Mouse (Mus musculus): ENCODE data around the gene Ctdsp1. TPM values are rescaled to one million over a fixed set of nuclear protein-coding genes. Genes with fewer than 3 reads are reported as not detected.

The Ctdsp1 gene
- polyA plus RNA-seq, 2 experiments, result 36.0 to 37.6 TPM

GRCm38 (mm10) chr1:74367886-74368645 lies 23.2 kb upstream of the Ctdsp1 start:
- DNase-seq (ENCODE audit: low read depth in 3 of 3, low spot score in 3 of 3) (peak in 1 of 3 experiments; percentile 43), ATAC-seq (ENCODE audit: insufficient read depth) (peak; percentile 77)
- Histone ChIP-seq H3K4me1 (replicated peaks; ENCODE audit: control insufficient read depth in 2 of 2, insufficient read depth in 2 of 2, low read length in 1 of 2) (peaks cover 0 to 9% of the 10 kb centered on the region in 2 experiments; a peak in 3 of 4 replicates), H3K27ac (no peak overlapping the region), H3K27me3 (ENCODE audit: control insufficient read depth, insufficient read depth, low read length) (no peaks in the 10 kb centered on the region), H3K4me2 (ENCODE audit: low read depth) (peak overlapping the region; percentile 67), H3K9ac (replicated peaks) (no peak overlapping the region), H3K4me3 (ENCODE audit: insufficient read depth in 1 of 2, low read depth in 2 of 2, low read length in 2 of 2) (peak overlapping the region; percentile 32 to 33), H3K36me3 (replicated peaks; ENCODE audit: control insufficient read depth, insufficient read depth, low read depth) (no peaks in the 10 kb centered on the region), H3K9me3 (ENCODE audit: control insufficient read depth, low read length) (no peaks in the 10 kb centered on the region)
- TF ChIP-seq CTCF (IDR thresholded peaks at IDR 0.05; ENCODE audit: low read depth), result peak; percentile 39
- TF ChIP-seq EP300 (IDR thresholded peaks at IDR 0.05; ENCODE audit: low read depth), result no peak
- 7% methylated on average over 34 of the region's 34 CpGs for WGBS (ENCODE audit: insufficient replicate concordance)

DNA sequence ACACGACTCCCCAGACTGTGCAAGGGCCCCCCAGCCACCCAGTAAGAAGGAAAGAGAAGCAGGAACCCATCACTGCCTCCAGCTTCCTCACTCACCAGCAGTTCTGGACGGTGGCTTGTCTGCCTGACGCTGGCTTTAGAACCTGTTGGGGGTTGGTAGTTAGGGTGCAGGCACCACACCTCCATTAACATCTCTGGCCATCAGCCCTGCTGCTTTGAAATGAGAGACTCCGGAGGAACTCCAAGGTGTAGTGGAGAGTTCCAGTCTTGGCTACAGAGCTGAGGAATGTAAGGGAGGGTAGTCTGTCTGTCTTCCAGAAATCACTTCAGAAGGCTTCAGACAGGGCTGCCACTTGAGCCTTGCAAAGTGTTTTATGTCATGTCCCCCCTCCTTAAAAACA lies 21.3 kb upstream of the Ctdsp1 start:
- TF ChIP-seq EP300 (IDR thresholded peaks at IDR 0.05; ENCODE audit: low read depth), result no peak
- no peak for TF ChIP-seq CTCF (IDR thresholded peaks at IDR 0.05; ENCODE audit: low read depth)
- Histone ChIP-seq H3K4me2 (ENCODE audit: low read depth) (no peak overlapping the region), H3K4me3 (ENCODE audit: insufficient read depth in 1 of 2, low read depth in 2 of 2, low read length in 2 of 2) (no peak overlapping the region), H3K9me3 (ENCODE audit: control insufficient read depth, low read length) (no peaks in the 10 kb centered on the region), H3K9ac (replicated peaks) (no peak overlapping the region), H3K4me1 (replicated peaks; ENCODE audit: control insufficient read depth in 2 of 2, insufficient read depth in 2 of 2, low read length in 1 of 2) (peaks cover 0 to 10% of the 10 kb centered on the region in 2 experiments; a peak in 2 of 4 replicates), H3K27ac (no peak overlapping the region), H3K36me3 (replicated peaks; ENCODE audit: control insufficient read depth, insufficient read depth, low read depth) (no peaks in the 10 kb centered on the region), H3K27me3 (ENCODE audit: control insufficient read depth, insufficient read depth, low read length) (no peaks in the 10 kb centered on the region)
- DNase-seq (ENCODE audit: low read depth in 3 of 3, low spot score in 3 of 3), result no peak
- no peak for ATAC-seq (ENCODE audit: insufficient read depth)
- WGBS (ENCODE audit: insufficient replicate concordance), result 24% methylated on average over 4 of the region's 4 CpGs

- H3K27me3 ChIP-seq (ENCODE audit: control insufficient read depth, insufficient read depth, low read length), result no peaks in the 10 kb centered on the region
- TF ChIP-seq CTCF (IDR thresholded peaks at IDR 0.05; ENCODE audit: low read depth), result no peak
- no peak for TF ChIP-seq EP300 (IDR thresholded peaks at IDR 0.05; ENCODE audit: low read depth)
- H3K4me2 ChIP-seq (ENCODE audit: low read depth), result no peak overlapping the region
- ATAC-seq (ENCODE audit: insufficient read depth) (no peak), DNase-seq (ENCODE audit: low read depth in 3 of 3, low spot score in 3 of 3) (no peak)
- H3K27ac ChIP-seq, result no peak overlapping the region
- H3K9me3 ChIP-seq (ENCODE audit: control insufficient read depth, low read length), result no peaks in the 10 kb centered on the region
- peaks cover 0 to 9% of the 10 kb centered on the region in 2 experiments; a peak in 2 of 4 replicates for H3K4me1 ChIP-seq (replicated peaks; ENCODE audit: control insufficient read depth in 2 of 2, insufficient read depth in 2 of 2, low read length in 1 of 2)
- H3K9ac ChIP-seq (replicated peaks), result no peak overlapping the region
- H3K36me3 ChIP-seq (replicated peaks; ENCODE audit: control insufficient read depth, insufficient read depth, low read depth), result no peaks in the 10 kb centered on the region
- WGBS (ENCODE audit: insufficient replicate concordance), result 8% methylated on average over 4 of the region's 4 CpGs
- H3K4me3 ChIP-seq (ENCODE audit: insufficient read depth in 1 of 2, low read depth in 2 of 2, low read length in 2 of 2), result no peak overlapping the region
Observed at GRCm38 (mm10) chr1:74373372-74373771, 17.9 kb upstream of the Ctdsp1 start.

GRCm38 (mm10) chr1:74374980-74375379 lies 16.3 kb upstream of the Ctdsp1 start, which contains the start of gene Slc11a1:
Gene Slc11a1 (plus strand): TSS chr1:74375195.
- Histone ChIP-seq H3K9ac (replicated peaks) (no peak within 1 kb of the TSS), H3K27ac (no peak within 1 kb of the TSS), H3K4me2 (ENCODE audit: low read depth) (no peak within 1 kb of the TSS), H3K9me3 (ENCODE audit: control insufficient read depth, low read length) (no peaks in the 10 kb centered on the region), H3K4me3 (ENCODE audit: insufficient read depth in 1 of 2, low read depth in 2 of 2, low read length in 2 of 2) (no peak within 1 kb of the TSS), H3K4me1 (replicated peaks; ENCODE audit: control insufficient read depth in 2 of 2, insufficient read depth in 2 of 2, low read length in 1 of 2) (peaks cover 0 to 8% of the 10 kb centered on the region in 2 experiments; a peak in 3 of 4 replicates), H3K27me3 (ENCODE audit: control insufficient read depth, insufficient read depth, low read length) (no peaks in the 10 kb centered on the region), H3K36me3 (replicated peaks; ENCODE audit: control insufficient read depth, insufficient read depth, low read depth) (no peaks in the 10 kb centered on the region)
- DNase-seq (ENCODE audit: low read depth in 3 of 3, low spot score in 3 of 3) (no peak), ATAC-seq (ENCODE audit: insufficient read depth) (peak; percentile 26; the same call in 1 of the 2 replicates)
- 37% methylated on average over 8 of the region's 8 CpGs for WGBS (ENCODE audit: insufficient replicate concordance)
- TF ChIP-seq CTCF (IDR thresholded peaks at IDR 0.05; ENCODE audit: low read depth), result no peak

GRCm38 (mm10) chr1:74375561-74375960 lies 15.7 kb upstream of the Ctdsp1 start:
- Histone ChIP-seq H3K4me2 (ENCODE audit: low read depth) (no peak overlapping the region), H3K9me3 (ENCODE audit: control insufficient read depth, low read length) (no peaks in the 10 kb centered on the region), H3K4me3 (ENCODE audit: insufficient read depth in 1 of 2, low read depth in 2 of 2, low read length in 2 of 2) (no peak overlapping the region), H3K9ac (replicated peaks) (no peak overlapping the region), H3K27me3 (ENCODE audit: control insufficient read depth, insufficient read depth, low read length) (no peaks in the 10 kb centered on the region), H3K36me3 (replicated peaks; ENCODE audit: control insufficient read depth, insufficient read depth, low read depth) (no peaks in the 10 kb centered on the region), H3K27ac (no peak overlapping the region), H3K4me1 (replicated peaks; ENCODE audit: control insufficient read depth in 2 of 2, insufficient read depth in 2 of 2, low read length in 1 of 2) (peaks cover 0 to 9% of the 10 kb centered on the region in 2 experiments; a peak in 3 of 4 replicates)
- WGBS (ENCODE audit: insufficient replicate concordance), result 72% methylated on average over 10 of the region's 10 CpGs
- TF ChIP-seq CTCF (IDR thresholded peaks at IDR 0.05; ENCODE audit: low read depth) (no peak), EP300 (IDR thresholded peaks at IDR 0.05; ENCODE audit: low read depth) (no peak)
- ATAC-seq (ENCODE audit: insufficient read depth) (no peak), DNase-seq (ENCODE audit: low read depth in 3 of 3, low spot score in 3 of 3) (no peak)

All from liver, embryonic 14.5 days (tissue).